Mouse (Mus musculus): ENCODE results near the gene Vmn2r83. TPM values are rescaled to one million over a fixed set of nuclear protein-coding genes. Genes with fewer than 3 reads are reported as not detected.
A peak's percentile ranks its signal among the peaks of the same experiment; 100 is the strongest.
"Not testable (repeated sequence)": the region's sequence is repeated elsewhere in the genome, so short reads cannot be mapped to it uniquely, and the experiment has no call there.

Gene Vmn2r83
- not detected for total RNA-seq (2018; cell fraction: chromatin; rRNA removed)
- not detected for total RNA-seq (2018; cell fraction: cytosol; rRNA removed)
- total RNA-seq (2018; cell fraction: nucleus; rRNA removed), result not detected
- polyA plus RNA-seq (2018), result not detected in 3 replicates

- Histone ChIP-seq H3K4me3 (ENCODE audit: inconsistent target) (no peak within 1 kb of the TSS), H3K27ac (no peak within 1 kb of the TSS), H3K79me2 (ENCODE audit: inconsistent target) (no peaks in the 10 kb centered on the region), H3K36me3 (ENCODE audit: inconsistent target) (no peaks in the 10 kb centered on the region)
These were observed at the start of gene Vmn2r83 for GRCm38 (mm10) chr10:79468431-79468830. Gene Vmn2r83 (plus strand): TSS chr10:79468731.

GRCm38 (mm10) chr10:79435141-79435820 lies 33.2 kb upstream of the Vmn2r83 start:
- H3K79me2 ChIP-seq (ENCODE audit: inconsistent target); H3K27ac ChIP-seq; H3K4me3 ChIP-seq (ENCODE audit: inconsistent target); H3K36me3 ChIP-seq (ENCODE audit: inconsistent target): not testable (repeated sequence)
- WGBS (ENCODE audit: missing documents), result 89% methylated on average over 21 of the region's 23 CpGs

- no peak overlapping the region for H3K27ac ChIP-seq
- no peaks in the 10 kb centered on the region for H3K79me2 ChIP-seq (ENCODE audit: inconsistent target)
- 63% methylated on average over 3 of the region's 3 CpGs for WGBS (ENCODE audit: missing documents)
- H3K36me3 ChIP-seq (ENCODE audit: inconsistent target), result no peaks in the 10 kb centered on the region
- no peak overlapping the region for H3K4me3 ChIP-seq (ENCODE audit: inconsistent target)
These were observed 27.4 kb downstream of the Vmn2r83 start for GRCm38 (mm10) chr10:79495886-79496285.

- WGBS (ENCODE audit: missing documents), result 70% methylated on average over 2 of the region's 2 CpGs
- Histone ChIP-seq H3K79me2 (ENCODE audit: inconsistent target) (no peaks in the 10 kb centered on the region), H3K36me3 (ENCODE audit: inconsistent target) (no peaks in the 10 kb centered on the region), H3K4me3 (ENCODE audit: inconsistent target) (no peak overlapping the region), H3K27ac (no peak overlapping the region)
These were observed 28.3 kb downstream of the Vmn2r83 start for GRCm38 (mm10) chr10:79496701-79497288.

- Histone ChIP-seq H3K36me3 (ENCODE audit: inconsistent target) (no peaks in the 10 kb centered on the region), H3K27ac (no peak overlapping the region), H3K4me3 (ENCODE audit: inconsistent target) (no peak overlapping the region), H3K79me2 (ENCODE audit: inconsistent target) (no peaks in the 10 kb centered on the region)
- 52% methylated on average over 6 of the region's 6 CpGs for WGBS (ENCODE audit: missing documents)
These were observed 34.5 kb downstream of the Vmn2r83 start for GRCm38 (mm10) chr10:79502830-79503644.

GRCm38 (mm10) chr10:79506709-79507108 lies 38.2 kb downstream of the Vmn2r83 start:
- no peaks in the 10 kb centered on the region for H3K36me3 ChIP-seq (ENCODE audit: inconsistent target)
- 0% methylated on average over 2 of the region's 2 CpGs for WGBS (ENCODE audit: missing documents)
- H3K27ac ChIP-seq, result peak overlapping the region; percentile 10; the same call in 1 of the 2 replicates
- H3K79me2 ChIP-seq (ENCODE audit: inconsistent target), result no peaks in the 10 kb centered on the region
- no peak overlapping the region for H3K4me3 ChIP-seq (ENCODE audit: inconsistent target)

- Histone ChIP-seq H3K79me2 (ENCODE audit: inconsistent target) (no peaks in the 10 kb centered on the region), H3K27ac (no peak overlapping the region), H3K36me3 (ENCODE audit: inconsistent target) (peaks cover 19% of the 10 kb centered on the region; the same call in 1 of the 2 replicates), H3K4me3 (ENCODE audit: inconsistent target) (no peak overlapping the region)
- 89% methylated on average over 1 of the region's 1 CpGs for WGBS (ENCODE audit: missing documents)
These were observed 55.9 kb downstream of the Vmn2r83 start for GRCm38 (mm10) chr10:79524433-79524832.

- Histone ChIP-seq H3K27ac (no peak overlapping the region), H3K4me3 (ENCODE audit: inconsistent target) (no peak overlapping the region), H3K36me3 (ENCODE audit: inconsistent target) (peaks cover 28% of the 10 kb centered on the region; the same call in 1 of the 2 replicates), H3K79me2 (ENCODE audit: inconsistent target) (no peaks in the 10 kb centered on the region)
- WGBS (ENCODE audit: missing documents), result 95% methylated on average over 8 of the region's 8 CpGs
These were observed 57.2 kb downstream of the Vmn2r83 start for GRCm38 (mm10) chr10:79525456-79526325.

- no peak overlapping the region for H3K27ac ChIP-seq
- no peaks in the 10 kb centered on the region for H3K79me2 ChIP-seq (ENCODE audit: inconsistent target)
- H3K36me3 ChIP-seq (ENCODE audit: inconsistent target), result peaks cover 28% of the 10 kb centered on the region; the same call in 1 of the 2 replicates
- no peak overlapping the region for H3K4me3 ChIP-seq (ENCODE audit: inconsistent target)
- WGBS (ENCODE audit: missing documents), result 97% methylated on average over 12 of the region's 12 CpGs
These were observed 58.3 kb downstream of the Vmn2r83 start for GRCm38 (mm10) chr10:79526661-79527452.

- no peak overlapping the region for H3K27ac ChIP-seq
- H3K4me3 ChIP-seq (ENCODE audit: inconsistent target), result no peak overlapping the region
- WGBS (ENCODE audit: missing documents), result 94% methylated on average over 6 of the region's 6 CpGs
- no peaks in the 10 kb centered on the region for H3K79me2 ChIP-seq (ENCODE audit: inconsistent target)
- peaks cover 28% of the 10 kb centered on the region; the same call in 1 of the 2 replicates for H3K36me3 ChIP-seq (ENCODE audit: inconsistent target)
These were observed 58.9 kb downstream of the Vmn2r83 start for GRCm38 (mm10) chr10:79527453-79527845.

- H3K27ac ChIP-seq, result no peak overlapping the region
- no peaks in the 10 kb centered on the region for H3K79me2 ChIP-seq (ENCODE audit: inconsistent target)
- H3K36me3 ChIP-seq (ENCODE audit: inconsistent target), result peaks cover 28% of the 10 kb centered on the region; the same call in 1 of the 2 replicates
- no peak overlapping the region for H3K4me3 ChIP-seq (ENCODE audit: inconsistent target)
- WGBS (ENCODE audit: missing documents), result 98% methylated on average over 3 of the region's 3 CpGs
These were observed 59.5 kb downstream of the Vmn2r83 start for GRCm38 (mm10) chr10:79528081-79528480.

DNA sequence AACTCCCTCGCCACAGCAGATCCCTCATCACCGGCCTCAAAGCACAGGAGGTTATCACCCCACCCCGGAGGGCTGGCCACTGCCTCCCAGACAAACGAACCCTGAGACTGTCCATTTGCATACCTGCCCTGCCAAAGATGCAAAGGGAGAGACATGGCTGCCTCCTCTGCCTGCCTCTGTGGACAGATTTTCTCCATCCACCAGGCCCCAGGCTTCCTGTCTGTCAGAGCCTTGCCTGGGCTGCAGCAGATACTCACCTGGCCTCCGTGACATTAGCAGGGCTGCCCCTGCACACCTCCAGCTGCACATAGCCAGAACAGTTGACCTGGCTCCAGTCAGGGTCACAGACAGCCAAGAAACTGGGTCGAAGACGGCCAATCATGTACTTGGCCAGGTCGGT lies 61.7 kb downstream of the Vmn2r83 start:
- no peak overlapping the region for H3K4me3 ChIP-seq (ENCODE audit: inconsistent target)
- 95% methylated on average over 8 of the region's 8 CpGs for WGBS (ENCODE audit: missing documents)
- no peak overlapping the region for H3K27ac ChIP-seq
- peaks cover 28% of the 10 kb centered on the region; the same call in 1 of the 2 replicates for H3K36me3 ChIP-seq (ENCODE audit: inconsistent target)
- no peaks in the 10 kb centered on the region for H3K79me2 ChIP-seq (ENCODE audit: inconsistent target)

DNA sequence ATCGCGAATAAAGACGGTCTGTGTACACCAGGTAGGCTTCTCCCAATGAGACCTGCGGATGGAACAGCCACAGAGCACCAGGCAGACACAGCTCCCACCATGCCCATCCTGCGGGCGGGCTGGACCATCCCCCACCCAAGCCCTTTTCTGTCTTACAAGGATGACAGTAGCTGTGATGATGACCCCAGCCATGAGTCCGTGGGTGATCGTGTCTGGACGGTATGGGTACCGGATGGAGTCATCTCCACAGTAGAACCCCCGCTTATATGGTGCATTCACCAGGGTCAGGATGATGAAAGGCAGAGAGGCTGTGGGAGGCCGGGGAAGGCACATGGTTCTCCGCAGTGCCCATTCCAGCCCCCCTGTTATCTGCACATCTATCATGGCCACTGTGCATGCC lies 62.2 kb downstream of the Vmn2r83 start:
- Histone ChIP-seq H3K36me3 (ENCODE audit: inconsistent target) (peaks cover 23% of the 10 kb centered on the region; the same call in 1 of the 2 replicates), H3K27ac (no peak overlapping the region), H3K4me3 (ENCODE audit: inconsistent target) (no peak overlapping the region), H3K79me2 (ENCODE audit: inconsistent target) (no peaks in the 10 kb centered on the region)
- WGBS (ENCODE audit: missing documents), result 97% methylated on average over 13 of the region's 13 CpGs

All from macrophage (primary cell).